Mouse (Mus musculus) kidney, embryonic 14.5 days (tissue): ENCODE measurements around the gene Prdm2. TPM values are rescaled to one million over a fixed set of nuclear protein-coding genes. Genes with fewer than 3 reads are reported as not detected.

ENCODE experiments used
- ATAC-seq: fragments of 200-750 bp; cut with Nextera tagmentation; 2 replicates; pipeline ENCODE4 v1.8.0; 2017; ENCODE audit warnings: moderate number of reproducible peaks, mild to moderate bottlenecking, moderate TSS enrichment, moderate library complexity; ENCODE audit not compliant: low FRiP score, low TSS enrichment
- H3K27ac ChIP-seq: fragments of 300-500 bp; sonication (generic); 2 replicates; pipeline ENCODE4 v1.5.1; 2014; ENCODE audit warnings: low read depth, mild to moderate bottlenecking, low read length, moderate library complexity, mixed read lengths
- H3K27me3 ChIP-seq: fragments of 300-500 bp; sonication (generic); 2 replicates; pipeline ENCODE4 v1.6.1; 2014; ENCODE audit warnings: mild to moderate bottlenecking, low read length; ENCODE audit not compliant: control insufficient read depth, insufficient read depth
- H3K36me3 ChIP-seq: fragments of 300-500 bp; sonication (generic); 2 replicates; pipeline ENCODE4 v1.6.1; 2014; ENCODE audit warnings: low read length, mixed read lengths; ENCODE audit not compliant: control insufficient read depth, insufficient read depth
- H3K4me1 ChIP-seq: fragments of 300-500 bp; sonication (generic); 2 replicates; pipeline ENCODE4 v1.6.1; 2014; ENCODE audit warnings: low read length, mixed read lengths; ENCODE audit not compliant: control insufficient read depth, insufficient read depth
- H3K4me2 ChIP-seq: fragments of 300-500 bp; sonication (generic); replicated peaks from 2 replicates; pipeline ENCODE4 v1.6.1; 2014; ENCODE audit warnings: low read depth, mild to moderate bottlenecking, low read length
- H3K4me3 ChIP-seq: fragments of 300-500 bp; sonication (generic); 2 replicates; pipeline ENCODE4 v1.5.1; 2014; ENCODE audit warnings: mild to moderate bottlenecking, low read length
- H3K9ac ChIP-seq: fragments of 300-500 bp; sonication (generic); 2 replicates; pipeline ENCODE4 v1.6.1; 2014; ENCODE audit warnings: low read depth, mild to moderate bottlenecking, low read length, moderate library complexity
- H3K9me3 ChIP-seq: fragments of 300-500 bp; sonication (generic); 2 replicates; pipeline ENCODE4 v1.6.1; 2016; ENCODE audit warnings: low read length; ENCODE audit not compliant: control insufficient read depth
- WGBS: fragments of 180-500 bp; shearing (Covaris S2); extraction: QIAGEN DNeasy Blood & Tissue Kit; methylation state at CpG from one replicate; pipeline ENCODE4 v1.1.7; 2014; 5-methylcytosine and 5-hydroxymethylcytosine counted together
- polyA plus RNA-seq: library from polyadenylated mRNA; unstranded; fragments of >200 nt; fragmentation: Nextera tagmentation; extraction: Ambion mirVana; gene quantifications from 2 replicates; pipeline ENCODE4 v1.2.1, GENCODE M21; 2014

Gene Prdm2
- polyA plus RNA-seq, 1 experiment from 2014 or later, result 15.8 TPM

DNA sequence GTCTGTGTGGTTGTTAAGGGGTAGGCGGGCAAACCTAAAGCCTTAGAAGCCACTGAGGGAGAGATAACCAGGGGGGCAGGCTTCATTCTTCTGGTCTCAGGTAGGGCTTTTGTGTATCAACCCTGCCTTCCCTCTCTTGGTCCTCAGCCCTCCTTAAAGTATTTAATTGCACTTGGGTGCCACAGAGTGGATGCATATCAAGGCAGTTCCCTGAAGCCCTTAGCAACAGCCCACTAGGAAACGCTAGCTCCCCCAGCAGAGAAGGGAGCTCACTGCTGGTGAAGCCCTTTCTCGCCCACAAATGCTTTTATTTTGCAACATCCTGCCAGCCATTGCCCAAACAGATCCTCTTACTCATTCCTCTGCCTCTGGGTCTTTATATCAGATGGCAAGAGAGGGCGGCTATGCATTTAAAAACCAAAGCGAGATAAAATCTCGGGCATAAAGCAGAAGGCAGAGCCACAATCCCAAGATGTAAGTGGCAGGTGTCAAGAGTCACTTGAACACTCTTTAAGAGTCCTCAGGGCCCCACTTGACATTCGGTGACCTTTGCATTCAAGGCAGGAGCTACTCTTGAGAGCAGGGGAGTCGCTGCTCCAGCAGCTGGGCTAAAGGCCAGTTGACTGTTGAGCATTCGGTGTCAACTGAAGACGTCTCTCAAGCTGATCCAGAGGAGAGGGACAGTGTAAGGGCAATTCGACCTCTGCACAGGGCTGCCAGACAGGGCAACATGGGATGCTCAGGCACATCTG, 113.3 kb downstream of the Prdm2 start:
- Histone ChIP-seq H3K36me3 (no peaks in the 10 kb centered on the region), H3K27ac (no peak overlapping the region), H3K4me1 (peaks cover 3% of the 10 kb centered on the region; the same call in 1 of the 2 replicates), H3K4me3 (no peak overlapping the region), H3K9ac (no peak overlapping the region), H3K27me3 (no peaks in the 10 kb centered on the region), H3K4me2 (no peak overlapping the region), H3K9me3 (no peaks in the 10 kb centered on the region)
- 39% methylated on average over 11 of the region's 11 CpGs for WGBS
- ATAC-seq, result no peak

DNA sequence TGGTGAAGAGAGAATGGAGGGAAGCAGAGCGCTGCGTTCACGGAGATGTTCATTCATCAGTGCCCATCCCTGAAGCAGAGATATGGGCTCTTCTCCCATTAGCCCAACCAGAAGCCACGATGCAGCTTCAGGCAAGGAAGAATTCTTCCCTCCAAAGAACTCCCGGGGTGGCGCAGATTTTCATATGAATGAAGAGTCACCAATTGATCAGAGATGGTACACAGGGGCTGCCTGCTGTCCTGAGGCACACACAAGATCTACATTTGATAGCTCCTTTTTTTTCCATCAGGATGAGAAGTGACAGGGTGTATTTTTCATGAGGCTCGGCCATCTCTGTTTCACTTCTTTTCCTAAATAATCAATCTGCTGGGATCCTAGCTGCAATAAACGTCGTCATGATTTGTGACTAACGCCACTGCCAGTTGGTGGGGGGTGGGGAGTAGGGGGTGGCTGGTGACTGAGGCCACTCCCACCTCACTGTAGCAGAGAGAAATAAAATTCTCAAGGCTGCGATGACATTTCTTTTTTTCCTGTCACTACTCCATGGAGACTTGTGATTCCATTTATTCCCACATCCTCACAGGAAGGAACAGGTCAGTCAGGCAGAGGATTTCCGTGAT, 120.6 kb downstream of the Prdm2 start:
- H3K36me3 ChIP-seq, result no peaks in the 10 kb centered on the region
- H3K27me3 ChIP-seq, result no peaks in the 10 kb centered on the region
- H3K4me2 ChIP-seq, result no peak overlapping the region
- WGBS, result 16% methylated on average over 12 of the region's 12 CpGs
- ATAC-seq, result peak; percentile 44; the same call in 1 of the 2 replicates
- no peaks in the 10 kb centered on the region for H3K9me3 ChIP-seq
- no peak overlapping the region for H3K4me3 ChIP-seq
- H3K27ac ChIP-seq, result no peak overlapping the region
- H3K4me1 ChIP-seq, result peaks cover 9% of the 10 kb centered on the region; the same call in 1 of the 2 replicates
- no peak overlapping the region for H3K9ac ChIP-seq

DNA sequence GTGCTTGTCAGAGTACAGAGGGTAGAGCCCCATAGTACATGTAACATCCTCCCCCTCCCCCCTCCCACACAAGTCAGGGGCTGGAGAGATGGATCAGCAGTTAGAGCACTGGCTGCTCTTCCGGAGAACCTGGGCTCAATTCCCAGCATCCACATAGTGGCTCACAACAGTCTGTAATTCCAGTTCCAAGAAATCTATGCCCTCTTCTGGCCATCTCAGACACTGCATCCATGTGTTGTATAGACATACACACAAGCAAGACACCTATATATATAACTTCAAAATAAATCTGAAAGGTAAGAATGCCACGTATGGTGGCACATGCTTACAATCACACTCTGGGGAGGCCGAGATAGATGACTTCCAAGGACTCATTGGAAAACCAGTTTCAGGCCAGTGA, 122.2 kb downstream of the Prdm2 start:
- peaks cover 9% of the 10 kb centered on the region; the same call in 1 of the 2 replicates for H3K4me1 ChIP-seq
- no peak overlapping the region for H3K4me2 ChIP-seq
- no peak for ATAC-seq
- 93% methylated on average over 3 of the region's 3 CpGs for WGBS
- no peak overlapping the region for H3K9ac ChIP-seq
- H3K4me3 ChIP-seq, result no peak overlapping the region
- no peak overlapping the region for H3K27ac ChIP-seq
- H3K36me3 ChIP-seq, result no peaks in the 10 kb centered on the region
- H3K27me3 ChIP-seq, result no peaks in the 10 kb centered on the region
- no peaks in the 10 kb centered on the region for H3K9me3 ChIP-seq

DNA sequence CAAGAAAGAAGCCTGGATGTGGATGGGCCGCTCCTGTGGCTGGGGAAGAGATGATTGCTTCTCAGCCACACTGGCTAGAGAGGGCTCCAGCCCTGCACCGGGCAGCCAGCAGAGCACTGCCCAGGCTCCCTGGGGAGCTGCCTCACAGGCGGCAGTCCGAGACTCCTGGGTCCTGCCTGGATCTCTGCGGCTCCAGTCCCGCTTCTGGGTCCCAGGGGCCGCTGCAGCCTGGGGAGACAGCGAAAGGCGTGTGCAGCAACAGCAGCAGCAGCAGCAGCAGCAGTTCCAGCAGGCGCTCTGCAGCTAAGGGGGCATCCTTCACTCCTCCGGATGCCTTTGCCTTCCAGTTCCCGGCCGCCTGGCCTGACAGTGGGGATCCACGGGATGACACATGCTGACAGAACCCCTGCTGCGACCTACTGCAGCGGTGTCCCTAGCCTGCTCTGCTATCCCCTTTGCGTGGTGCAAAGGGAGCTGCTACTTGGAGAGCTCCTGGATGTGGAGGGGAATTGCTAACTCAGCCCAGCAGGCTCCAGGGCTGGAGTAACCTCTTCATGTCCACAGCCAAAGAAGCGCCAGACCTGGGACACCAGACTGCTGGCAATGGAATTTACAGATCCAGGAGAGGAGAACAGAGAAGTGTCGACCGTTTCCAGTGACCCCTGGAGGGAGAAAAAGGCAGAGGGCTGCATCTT, 138.6 kb downstream of the Prdm2 start:
- peak; percentile 56 for ATAC-seq
- H3K27ac ChIP-seq, result no peak overlapping the region
- WGBS, result 4% methylated on average over 20 of the region's 20 CpGs

DNA sequence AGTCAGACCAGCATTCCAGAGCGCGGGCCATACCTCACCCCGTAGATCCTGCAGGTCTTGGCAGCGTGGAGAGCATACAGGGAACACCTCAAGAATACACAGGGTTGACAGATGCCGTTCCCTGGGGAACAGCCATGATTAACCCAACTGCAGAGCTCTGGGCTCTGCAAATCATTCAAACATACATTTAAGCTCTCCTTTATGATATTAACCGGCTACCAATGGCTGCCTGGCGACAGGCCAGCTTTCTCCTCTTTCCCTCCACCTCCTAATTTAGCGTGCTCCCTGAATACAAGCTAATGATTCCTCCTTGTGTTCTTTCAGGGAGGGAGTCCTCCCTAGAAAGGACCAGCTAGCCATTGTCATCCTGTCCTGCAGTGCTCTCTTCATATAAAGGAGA, 141.0 kb downstream of the Prdm2 start:
- H3K4me1 ChIP-seq, result no peaks in the 10 kb centered on the region
- no peak overlapping the region for H3K4me3 ChIP-seq
- no peaks in the 10 kb centered on the region for H3K36me3 ChIP-seq
- no peaks in the 10 kb centered on the region for H3K27me3 ChIP-seq
- H3K9me3 ChIP-seq, result no peaks in the 10 kb centered on the region
- WGBS, result 55% methylated on average over 8 of the region's 8 CpGs
- H3K27ac ChIP-seq, result no peak overlapping the region
- no peak overlapping the region for H3K4me2 ChIP-seq
- no peak for ATAC-seq
- no peak overlapping the region for H3K9ac ChIP-seq

More for the DNA sequence above, 138.6 kb downstream of the Prdm2 start:
- Histone ChIP-seq H3K27me3 (no peaks in the 10 kb centered on the region), H3K9ac (peak overlapping the region; percentile 23), H3K4me2 (peak overlapping the region; percentile 53), H3K4me3 (peak overlapping the region; percentile 23), H3K9me3 (no peaks in the 10 kb centered on the region), H3K36me3 (no peaks in the 10 kb centered on the region), H3K4me1 (no peaks in the 10 kb centered on the region)

DNA sequence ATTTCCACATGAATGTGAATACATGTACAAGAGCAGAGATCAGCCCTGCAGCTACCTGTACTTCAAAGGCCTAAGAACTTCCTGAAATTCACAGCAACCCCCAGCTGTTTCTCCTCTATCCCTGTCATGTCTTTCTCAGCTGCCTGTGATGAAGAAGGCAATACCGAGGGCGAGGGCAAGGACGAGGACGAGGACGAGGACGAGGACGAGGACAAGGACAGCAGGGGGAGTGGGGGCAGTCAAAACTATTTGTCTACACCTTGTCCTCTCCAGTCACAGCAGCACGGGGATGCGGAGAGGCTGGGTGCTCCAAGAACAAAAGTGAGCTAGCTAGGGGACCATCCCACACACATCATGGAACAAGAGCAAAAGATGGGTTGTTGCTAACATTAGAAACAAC, 145.8 kb downstream of the Prdm2 start:
- H3K4me1 ChIP-seq, result no peaks in the 10 kb centered on the region
- H3K27ac ChIP-seq, result no peak overlapping the region
- no peak overlapping the region for H3K4me2 ChIP-seq
- H3K36me3 ChIP-seq, result no peaks in the 10 kb centered on the region
- no peaks in the 10 kb centered on the region for H3K9me3 ChIP-seq
- 80% methylated on average over 9 of the region's 9 CpGs for WGBS
- no peak overlapping the region for H3K4me3 ChIP-seq
- ATAC-seq, result no peak
- no peaks in the 10 kb centered on the region for H3K27me3 ChIP-seq
- no peak overlapping the region for H3K9ac ChIP-seq

DNA sequence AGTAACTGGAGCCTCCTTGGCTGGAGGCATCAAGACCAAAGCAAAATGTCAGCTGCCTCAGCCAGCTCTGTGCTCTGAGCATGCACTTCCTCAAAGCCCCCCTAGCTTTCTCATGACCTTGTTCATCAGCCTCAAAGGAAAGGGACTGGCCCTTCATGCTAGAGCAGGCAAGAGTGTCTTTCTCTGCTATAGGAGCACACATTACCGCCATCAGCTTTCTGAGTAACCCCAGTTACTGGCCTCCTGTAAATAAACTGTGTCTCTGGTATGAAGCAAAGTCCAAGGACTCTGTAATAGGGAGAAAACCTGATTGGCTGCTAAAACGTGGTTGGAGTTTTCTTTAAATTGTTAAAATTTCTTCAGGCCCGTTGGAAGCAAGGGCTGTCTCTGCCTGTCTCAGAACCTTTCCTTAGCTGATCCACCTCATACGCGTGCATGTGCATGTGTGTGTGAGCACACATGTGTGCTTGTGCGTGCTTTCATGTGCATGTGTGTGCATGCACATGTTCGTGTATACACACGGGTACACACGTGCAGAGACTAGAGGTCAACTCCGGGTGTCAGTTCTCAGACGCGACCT, 153.9 kb downstream of the Prdm2 start:
- H3K4me3 ChIP-seq, result no peak overlapping the region
- no peak overlapping the region for H3K9ac ChIP-seq
- no peaks in the 10 kb centered on the region for H3K9me3 ChIP-seq
- WGBS, result 84% methylated on average over 12 of the region's 12 CpGs
- no peaks in the 10 kb centered on the region for H3K27me3 ChIP-seq
- peak; percentile 69; the same call in 1 of the 2 replicates for ATAC-seq
- 0 out of 2 replicates have a peak, but pooled peaks cover 2% of the 10 kb centered on the region for H3K4me1 ChIP-seq
- no peaks in the 10 kb centered on the region for H3K36me3 ChIP-seq
- no peak overlapping the region for H3K4me2 ChIP-seq
- no peak overlapping the region for H3K27ac ChIP-seq
